Mouse (Mus musculus) heart, postnatal 0 days (tissue): ENCODE measurements at regions not wholly inside any gene's neighbourhood (a gene's known extent, or its start where the extent isn't known, plus 50 kb on each side); places are given as distances from the start of the nearest gene placed in this dataset.

ENCODE experiments used
- CTCF ChIP-seq: IDR thresholded peaks from 2 replicates; pipeline ENCODE4 v1.5.1; 2016; ENCODE audit warnings: antibody characterized with exemption, control low read depth, low read depth
- EP300 ChIP-seq: IDR thresholded peaks from 2 replicates; pipeline ENCODE4 v1.6.1; 2016; ENCODE audit warnings: antibody characterized with exemption, low read depth

- TF ChIP-seq CTCF (no peak), EP300 (no peak)
Measured at GRCm38 (mm10) chr8:109099671-109100070, 394.2 kb upstream of the Pmfbp1 start.
